ENCODE assay signal across 28 mouse cellular contexts in genomic region chr16:38110575-38110974, GRCm38 (mm10). TPM values are rescaled to one million over a fixed set of nuclear protein-coding genes. Genes with fewer than 3 reads are reported as not detected.
A peak's percentile ranks its signal among the peaks of the same experiment; 100 is the strongest.
DNase-seq lines count a peak whose midpoint lies in the region; ATAC-seq and TF ChIP-seq lines count a peak whose summit lies in the region.
"Had no signal": no experiment of that assay in that cellular context is flagged by ENCODE, and none has a peak within 500 bp of the region (broad histone marks: within the 10 kb centered on the region; RNA-seq: fewer than 3 reads in every experiment).

No protein-coding gene starts in this region.

- no peaks in the 10 kb centered on the region for H3K36me3 ChIP-seq in myocyte (ENCODE audit: control insufficient read depth, insufficient read depth)
- H3K36me3 ChIP-seq: heart, embryonic 12.5 days had no signal

- ATAC-seq in common myeloid progenitor, adult 5-6 weeks (replicated peaks; ENCODE audit: low read depth, poor library complexity, severe bottlenecking): peak; percentile 47
- ATAC-seq: CD4-positive, CD25-positive, alpha-beta regulatory T cell, adult 4 months; forebrain, embryonic 16.5 days; hindbrain, embryonic 16.5 days had no signal

- TF ChIP-seq POLR2A in myocyte (IDR thresholded peaks at IDR 0.05; ENCODE audit: insufficient read length, low read depth): no peak

- H3K27me3 ChIP-seq in myocyte (ENCODE audit: control insufficient read depth, insufficient read depth, insufficient read length): no peaks in the 10 kb centered on the region
- H3K27me3 ChIP-seq: embryonic facial prominence, embryonic 13.5 days; heart, embryonic 12.5 days; limb, embryonic 13.5 days; midbrain, embryonic 12.5 days; stomach, embryonic 15.5 days had no signal

- H3K4me3 ChIP-seq in myocyte: no peak overlapping the region
- H3K4me3 ChIP-seq: embryonic facial prominence, embryonic 13.5 days; forebrain, embryonic 10.5 days; heart, embryonic 12.5 days; limb, embryonic 13.5 days; midbrain, embryonic 12.5 days; stomach, embryonic 15.5 days had no signal

- peak; percentile 45 for DNase-seq in adrenal gland, adult 2 months
- DNase-seq in adrenal gland, adult 18-20 months (ENCODE audit: low spot score in 2 of 2): no peak
- DNase-seq in lung, postnatal 36 days: peak; percentile 34
- DNase-seq in lung, postnatal 10 days: no peak
- DNase-seq in embryo, embryonic 9.5 days (ENCODE audit: extremely low spot score): no peak
- no peak for DNase-seq in testis, postnatal 14 days (ENCODE audit: low spot score)
- DNase-seq: cerebellum, adult 8-10 months; cerebellum, postnatal 25 days; embryo, embryonic 11 days; gastrocnemius, postnatal 10 days; heart, adult 18-20 months; heart, postnatal 10 days; kidney, adult 2 months; kidney, postnatal 4 days; right cerebral cortex, postnatal 14 days; thymus, postnatal 25 days had no signal

- peaks cover 100% of the 10 kb centered on the region for H3K79me2 ChIP-seq in myocyte (ENCODE audit: control insufficient read depth, insufficient read depth)

- no peak overlapping the region for H3ac ChIP-seq in myocyte (ENCODE audit: control insufficient read depth, insufficient read length)

- H3K4me2 ChIP-seq in myocyte (ENCODE audit: low read depth): no peak overlapping the region
- H3K4me2 ChIP-seq: embryonic facial prominence, embryonic 13.5 days; heart, embryonic 12.5 days; limb, embryonic 13.5 days; liver, embryonic 11.5 days; midbrain, embryonic 12.5 days; stomach, embryonic 15.5 days had no signal

TF ChIP-seq in myocyte, 11 proteins besides CTCF, POLR2A, EP300 and RAD21:
- TF ChIP-seq E2F4 (IDR thresholded peaks at IDR 0.05; ENCODE audit: insufficient read depth): no peak
- no peak for TF ChIP-seq MYOG (IDR thresholded peaks at IDR 0.05; ENCODE audit: control insufficient read depth in 1 of 3, insufficient read depth in 1 of 3, insufficient read length in 2 of 3, low read depth in 2 of 3)
- peak; percentile 79 for TF ChIP-seq MAX (IDR thresholded peaks at IDR 0.05; ENCODE audit: low read depth)
- TF ChIP-seq REST (IDR thresholded peaks at IDR 0.05; ENCODE audit: insufficient read depth, insufficient read length): no peak
- peak; percentile 84 for TF ChIP-seq USF1 (IDR thresholded peaks at IDR 0.05; ENCODE audit: low read depth)
- TF ChIP-seq CEBPB (IDR thresholded peaks at IDR 0.05; ENCODE audit: insufficient read depth, poor library complexity, severe bottlenecking): no peak

RNA-seq across cellular contexts. Expression of gene Gsk3b, which starts 21.8 kb away (rescaled TPM):
- 10 to 100 TPM; 49.2 to 81.7 TPM for total RNA-seq in adrenal gland, adult 2 months (2021)
- 16.2 and 21.9 TPM in 2 replicates for polyA plus RNA-seq in adrenal gland, adult 2 months (2012; rRNA removed)
- total RNA-seq in adrenal gland, adult 18-20 months (2021): 10 to 100 TPM; 57.1 to 70.4 TPM
- 44.9 and 50.9 TPM in 2 replicates for total RNA-seq in common myeloid progenitor, adult 5-6 weeks (2017)
- 18.7 TPM for polyA plus RNA-seq in myocyte (2012; fragmentation: generic; extraction: Trizol)

Comparison
In these comparisons a context has a peak if more than half of its experiments do, and no peak if none do; other contexts are left out.
1. DNase-seq: peak in adrenal gland, adult 2 months (single experiment) and lung, postnatal 36 days (single experiment); none in adrenal gland, adult 18-20 months (0 of 2), lung, postnatal 10 days (single experiment), embryo, embryonic 9.5 days (single experiment) and testis, postnatal 14 days (single experiment).